Mouse (Mus musculus) effector memory CD4-positive, alpha-beta T cell, adult 7 months (primary cell): Measurements from ENCODE around the gene Usp3. TPM values are rescaled to one million over a fixed set of nuclear protein-coding genes. Genes with fewer than 3 reads are reported as not detected.

Source experiments
- polyA plus RNA-seq: library from polyadenylated mRNA; unstranded; fragments of 100-300 nt; shearing (Covaris generic); gene quantifications from one replicate; pipeline ENCODE4 v1.2.1, GENCODE M21; 2017

The Usp3 gene
- 147 TPM for polyA plus RNA-seq

GRCm38 (mm10) chr9:66592708-66593612 is at the start of gene Usp3:
TSS of gene Usp3 (minus strand) at chr9:66593142.

GRCm38 (mm10) chr9:66514256-66514770 is 78.6 kb downstream of the Usp3 start, which contains the start of gene Fbxl22:
TSS of gene Fbxl22 (minus strand) at chr9:66514593.

Other genes starting within 250 kb of the Usp3 start
- gene Herc1, start 242.7 kb downstream of the Usp3 start, polyA plus RNA-seq: 34.7 TPM
- gene Fbxl22, start 78.5 kb downstream of the Usp3 start, polyA plus RNA-seq: 0.72 TPM
- 0.99 TPM for gene Car12, start 120.5 kb upstream of the Usp3 start, polyA plus RNA-seq
- 1.2 TPM for gene Aph1b, start 202.3 kb upstream of the Usp3 start, polyA plus RNA-seq
- gene Gm10647, start 203.9 kb upstream of the Usp3 start, polyA plus RNA-seq: not detected
- gene Aph1c, start 241.6 kb upstream of the Usp3 start, polyA plus RNA-seq: not detected